Mouse (Mus musculus) hindbrain, embryonic 14.5 days (tissue): ENCODE data around the gene Mapkap1. TPM values are rescaled to one million over a fixed set of nuclear protein-coding genes. Genes with fewer than 3 reads are reported as not detected.

Experiments
- ATAC-seq: fragments of 200-750 bp; cut with Nextera tagmentation; 2 replicates; pipeline ENCODE4 v1.8.0; 2017; ENCODE audit warnings: moderate number of reproducible peaks, mild to moderate bottlenecking, moderate TSS enrichment, moderate library complexity; ENCODE audit not compliant: low FRiP score
- DNase-seq: peaks from one replicate; pipeline ENCODE4 v3.0.0-alpha.2; 2015; ENCODE audit warnings: low spot score
- H3K27ac ChIP-seq: fragments of 300-500 bp; sonication (generic); 2 replicates; pipeline ENCODE4 v1.5.1; 2014; ENCODE audit warnings: mild to moderate bottlenecking, moderate library complexity
- H3K27me3 ChIP-seq: fragments of 300-500 bp; sonication (generic); 2 replicates; pipeline ENCODE4 v1.6.1; 2014; ENCODE audit warnings: mild to moderate bottlenecking, low read length, mixed read lengths; ENCODE audit not compliant: control insufficient read depth, insufficient read depth
- H3K36me3 ChIP-seq: fragments of 300-500 bp; sonication (generic); replicated peaks from 2 replicates; pipeline ENCODE4 v1.6.1; 2014; ENCODE audit not compliant: control insufficient read depth, insufficient read depth
- H3K4me1 ChIP-seq: fragments of 300-500 bp; sonication (generic); replicated peaks from 2 replicates; pipeline ENCODE4 v1.6.1; 2014; ENCODE audit warnings: antibody characterized with exemption, low read length, mixed read lengths; ENCODE audit not compliant: control insufficient read depth, insufficient read depth
- H3K4me2 ChIP-seq: fragments of 300-500 bp; sonication (generic); replicated peaks from 2 replicates; pipeline ENCODE4 v1.6.1; 2014; ENCODE audit warnings: mild to moderate bottlenecking, moderate library complexity
- H3K4me3 ChIP-seq: fragments of 300-500 bp; sonication (generic); replicated peaks from 2 replicates; pipeline ENCODE4 v1.5.1; 2014; ENCODE audit warnings: mild to moderate bottlenecking, low read length
- H3K9ac ChIP-seq: fragments of 300-500 bp; sonication (generic); 2 replicates; pipeline ENCODE4 v1.6.1; 2014
- H3K9me3 ChIP-seq: fragments of 300-500 bp; sonication (generic); 2 replicates; pipeline ENCODE4 v1.6.1; 2016; ENCODE audit warnings: low read length; ENCODE audit not compliant: control insufficient read depth
- WGBS: fragments of 180-500 bp; shearing (Covaris S2); extraction: QIAGEN DNeasy Blood & Tissue Kit; methylation state at CpG from one replicate; pipeline ENCODE4 v1.1.7; 2014; 5-methylcytosine and 5-hydroxymethylcytosine counted together
- polyA plus RNA-seq: library from polyadenylated mRNA; unstranded; fragments of >200 nt; fragmentation: Nextera tagmentation; extraction: Ambion mirVana; gene quantifications from 2 replicates; pipeline ENCODE4 v1.2.1, GENCODE M21; 2014

Mapkap1 gene
- polyA plus RNA-seq, 1 experiment from 2014 or later, result 101 TPM

- H3K4me1 ChIP-seq, result peaks cover 7% of the 10 kb centered on the region
- ATAC-seq (no peak), DNase-seq (no peak)
- no peaks in the 10 kb centered on the region for H3K9me3 ChIP-seq
- no peaks in the 10 kb centered on the region for H3K36me3 ChIP-seq
- H3K4me2 ChIP-seq, result peak overlapping the region; percentile 75; the same call in 1 of the 2 replicates
- no peak overlapping the region for H3K9ac ChIP-seq
- no peak overlapping the region for H3K4me3 ChIP-seq
- no peaks in the 10 kb centered on the region for H3K27me3 ChIP-seq
- WGBS, result 43% methylated on average over 3 of the region's 3 CpGs
- H3K27ac ChIP-seq, result no peak overlapping the region
Observed at GRCm38 (mm10) chr2:34373886-34374285, 32.7 kb upstream of the Mapkap1 start.

- H3K4me1 ChIP-seq, result peaks cover 7% of the 10 kb centered on the region
- no peaks in the 10 kb centered on the region for H3K36me3 ChIP-seq
- H3K4me3 ChIP-seq, result no peak overlapping the region
- H3K9me3 ChIP-seq, result no peaks in the 10 kb centered on the region
- H3K27me3 ChIP-seq, result no peaks in the 10 kb centered on the region
- no peak overlapping the region for H3K4me2 ChIP-seq
- H3K9ac ChIP-seq, result no peak overlapping the region
- ATAC-seq, result no peak
- no peak overlapping the region for H3K27ac ChIP-seq
- 71% methylated on average over 2 of the region's 2 CpGs for WGBS
- DNase-seq, result no peak
Observed at GRCm38 (mm10) chr2:34374349-34374748, 32.2 kb upstream of the Mapkap1 start.

- Histone ChIP-seq H3K9me3 (no peaks in the 10 kb centered on the region), H3K36me3 (no peaks in the 10 kb centered on the region), H3K4me2 (no peak overlapping the region), H3K9ac (no peak overlapping the region), H3K27me3 (no peaks in the 10 kb centered on the region), H3K4me1 (no peaks in the 10 kb centered on the region), H3K27ac (no peak overlapping the region), H3K4me3 (no peak overlapping the region)
- 91% methylated on average over 2 of the region's 2 CpGs for WGBS
- no peak for ATAC-seq
- no peak for DNase-seq
Observed at GRCm38 (mm10) chr2:34378930-34379329, 27.6 kb upstream of the Mapkap1 start.

GRCm38 (mm10) chr2:34399535-34399934 is 7.0 kb upstream of the Mapkap1 start:
- Histone ChIP-seq H3K4me3 (no peak overlapping the region), H3K36me3 (no peaks in the 10 kb centered on the region), H3K27me3 (no peaks in the 10 kb centered on the region), H3K4me2 (no peak overlapping the region), H3K9ac (no peak overlapping the region), H3K4me1 (no peaks in the 10 kb centered on the region), H3K27ac (no peak overlapping the region), H3K9me3 (no peaks in the 10 kb centered on the region)
- ATAC-seq, result no peak
- no peak for DNase-seq
- 48% methylated on average over 4 of the region's 4 CpGs for WGBS

GRCm38 (mm10) chr2:34407596-34407995 is 1.0 kb downstream of the Mapkap1 start:
- 33% methylated on average over 7 of the region's 7 CpGs for WGBS
- peak overlapping the region; percentile 88 for H3K9ac ChIP-seq

GRCm38 (mm10) chr2:34408341-34408740 is 1.8 kb downstream of the Mapkap1 start:
- H3K4me2 ChIP-seq, result no peak overlapping the region
- no peak for DNase-seq
- WGBS, result 93% methylated on average over 10 of the region's 10 CpGs
- no peak overlapping the region for H3K9ac ChIP-seq
- no peak overlapping the region for H3K4me3 ChIP-seq
- no peak overlapping the region for H3K27ac ChIP-seq
- no peak for ATAC-seq
- no peaks in the 10 kb centered on the region for H3K9me3 ChIP-seq
- H3K36me3 ChIP-seq, result no peaks in the 10 kb centered on the region
- peaks cover 17% of the 10 kb centered on the region for H3K4me1 ChIP-seq
- H3K27me3 ChIP-seq, result no peaks in the 10 kb centered on the region

More at GRCm38 (mm10) chr2:34407596-34407995, 1.0 kb downstream of the Mapkap1 start:
- H3K27me3 ChIP-seq, result no peaks in the 10 kb centered on the region
- no peak for ATAC-seq
- H3K4me2 ChIP-seq, result peak overlapping the region; percentile 82
- H3K9me3 ChIP-seq, result no peaks in the 10 kb centered on the region
- DNase-seq, result no peak
- peaks cover 17% of the 10 kb centered on the region for H3K4me1 ChIP-seq
- peak overlapping the region; percentile 83 for H3K4me3 ChIP-seq
- H3K27ac ChIP-seq, result no peak overlapping the region
- H3K36me3 ChIP-seq, result no peaks in the 10 kb centered on the region

GRCm38 (mm10) chr2:34409741-34410340 is 3.3 kb downstream of the Mapkap1 start:
- H3K4me2 ChIP-seq, result no peak overlapping the region
- H3K36me3 ChIP-seq, result no peaks in the 10 kb centered on the region
- DNase-seq (no peak), ATAC-seq (no peak)
- H3K9ac ChIP-seq, result no peak overlapping the region
- no peaks in the 10 kb centered on the region for H3K27me3 ChIP-seq
- H3K9me3 ChIP-seq, result no peaks in the 10 kb centered on the region
- WGBS, result 89% methylated on average over 5 of the region's 5 CpGs
- peaks cover 17% of the 10 kb centered on the region for H3K4me1 ChIP-seq
- H3K4me3 ChIP-seq, result no peak overlapping the region
- H3K27ac ChIP-seq, result no peak overlapping the region

- WGBS, result 66% methylated on average over 1 of the region's 1 CpGs
- H3K27ac ChIP-seq, result no peak overlapping the region
- H3K4me3 ChIP-seq, result no peak overlapping the region
- no peak overlapping the region for H3K4me2 ChIP-seq
- ATAC-seq, result no peak
- H3K4me1 ChIP-seq, result no peaks in the 10 kb centered on the region
- H3K9me3 ChIP-seq, result no peaks in the 10 kb centered on the region
- H3K9ac ChIP-seq, result no peak overlapping the region
- no peaks in the 10 kb centered on the region for H3K27me3 ChIP-seq
- H3K36me3 ChIP-seq, result peaks cover 26% of the 10 kb centered on the region
- DNase-seq, result no peak
Observed at GRCm38 (mm10) chr2:34420256-34420655, 13.7 kb downstream of the Mapkap1 start.

GRCm38 (mm10) chr2:34424186-34424585 is 17.6 kb downstream of the Mapkap1 start:
- H3K36me3 ChIP-seq, result peaks cover 26% of the 10 kb centered on the region
- H3K4me3 ChIP-seq, result no peak overlapping the region
- ATAC-seq (no peak), DNase-seq (no peak)
- no peaks in the 10 kb centered on the region for H3K4me1 ChIP-seq
- 93% methylated on average over 3 of the region's 3 CpGs for WGBS
- H3K27ac ChIP-seq, result no peak overlapping the region
- no peaks in the 10 kb centered on the region for H3K9me3 ChIP-seq
- no peak overlapping the region for H3K9ac ChIP-seq
- no peak overlapping the region for H3K4me2 ChIP-seq
- H3K27me3 ChIP-seq, result no peaks in the 10 kb centered on the region
